Mouse (Mus musculus): ENCODE measurements around the gene Nrd1. TPM values are rescaled to one million over a fixed set of nuclear protein-coding genes. Genes with fewer than 3 reads are reported as not detected.

Gene Nrd1
- polyA plus RNA-seq, 1 experiment: 199 TPM

DNA sequence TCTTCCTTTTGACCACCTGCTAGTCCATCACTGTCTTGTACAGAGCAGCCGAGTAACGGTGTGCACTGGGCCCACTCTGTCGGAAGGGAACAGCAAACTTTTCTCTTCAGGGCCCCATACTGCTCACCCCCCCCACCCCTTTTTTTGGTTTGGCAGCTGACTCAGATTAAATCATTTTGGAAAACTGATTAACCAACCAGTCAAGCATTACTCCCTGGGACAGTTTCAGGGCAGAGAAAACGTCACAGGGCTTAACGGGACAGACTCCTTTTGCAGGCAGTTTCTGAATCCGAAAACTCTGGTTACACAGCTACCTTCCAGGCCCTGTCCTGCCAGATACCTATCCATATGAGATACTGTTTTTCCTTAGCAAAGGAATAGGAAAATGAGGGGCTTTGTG, 64.5 kb downstream of the Nrd1 start:
- Histone ChIP-seq H3K27me3 (ENCODE audit: control insufficient read depth, insufficient read depth, low read length, poor library complexity, severe bottlenecking) (no peaks in the 10 kb centered on the region), H3K36me3 (ENCODE audit: control insufficient read depth, insufficient read depth, low read length, poor library complexity, severe bottlenecking) (peaks cover 31% of the 10 kb centered on the region), H3K9me3 (replicated peaks; ENCODE audit: control insufficient read depth, insufficient read depth, low read length, poor library complexity, severe bottlenecking) (no peaks in the 10 kb centered on the region), H3K4me3 (ENCODE audit: low read depth, low read length) (no peak overlapping the region), H3K4me1 (ENCODE audit: control insufficient read depth, insufficient read depth, low read length) (no peaks in the 10 kb centered on the region), H3K9ac (ENCODE audit: low read depth, poor library complexity, severe bottlenecking) (no peak overlapping the region), H3K27ac (ENCODE audit: insufficient read depth, low read length) (no peak overlapping the region)
- TF ChIP-seq POLR2A (IDR thresholded peaks at IDR 0.05; ENCODE audit: insufficient read depth, low read length) (no peak), CTCF (IDR thresholded peaks at IDR 0.05; ENCODE audit: low read depth, low read length) (no peak), EP300 (IDR thresholded peaks at IDR 0.05; ENCODE audit: insufficient read depth, low read depth, low read length) (no peak)

DNA sequence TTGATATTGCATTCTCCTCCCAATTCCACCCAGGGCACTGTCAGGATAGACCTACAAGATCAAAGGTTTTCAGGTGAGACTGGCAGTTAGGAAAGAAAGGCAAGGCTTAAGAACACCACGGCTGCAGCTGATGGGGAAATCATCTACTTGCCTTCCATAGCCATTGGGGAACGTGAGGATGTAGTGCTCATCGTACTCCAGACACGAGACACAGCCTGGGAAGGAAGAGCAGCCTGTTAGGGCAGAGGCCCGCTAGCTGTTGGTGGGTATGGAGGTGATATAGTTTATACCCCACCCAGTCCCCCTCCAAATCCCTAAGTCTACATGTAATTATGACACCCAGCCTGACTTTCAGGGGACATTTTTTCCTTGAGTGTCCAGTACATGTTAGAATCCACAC, 65.3 kb downstream of the Nrd1 start:
- TF ChIP-seq POLR2A (IDR thresholded peaks at IDR 0.05; ENCODE audit: insufficient read depth, low read length) (no peak), EP300 (IDR thresholded peaks at IDR 0.05; ENCODE audit: insufficient read depth, low read depth, low read length) (no peak), CTCF (IDR thresholded peaks at IDR 0.05; ENCODE audit: low read depth, low read length) (no peak)
- Histone ChIP-seq H3K27ac (ENCODE audit: insufficient read depth, low read length) (no peak overlapping the region), H3K27me3 (ENCODE audit: control insufficient read depth, insufficient read depth, low read length, poor library complexity, severe bottlenecking) (no peaks in the 10 kb centered on the region), H3K36me3 (ENCODE audit: control insufficient read depth, insufficient read depth, low read length, poor library complexity, severe bottlenecking) (peaks cover 25% of the 10 kb centered on the region), H3K9ac (ENCODE audit: low read depth, poor library complexity, severe bottlenecking) (no peak overlapping the region), H3K4me1 (ENCODE audit: control insufficient read depth, insufficient read depth, low read length) (no peaks in the 10 kb centered on the region), H3K9me3 (replicated peaks; ENCODE audit: control insufficient read depth, insufficient read depth, low read length, poor library complexity, severe bottlenecking) (no peaks in the 10 kb centered on the region), H3K4me3 (ENCODE audit: low read depth, low read length) (no peak overlapping the region)

GRCm38 (mm10) chr4:109072891-109073290, 72.4 kb downstream of the Nrd1 start:
- Histone ChIP-seq H3K27me3 (ENCODE audit: control insufficient read depth, insufficient read depth, low read length, poor library complexity, severe bottlenecking) (no peaks in the 10 kb centered on the region), H3K4me3 (ENCODE audit: low read depth, low read length) (peak overlapping the region; percentile 20), H3K27ac (ENCODE audit: insufficient read depth, low read length) (peak overlapping the region; percentile 31; the same call in 1 of the 2 replicates), H3K9ac (ENCODE audit: low read depth, poor library complexity, severe bottlenecking) (no peak overlapping the region), H3K36me3 (ENCODE audit: control insufficient read depth, insufficient read depth, low read length, poor library complexity, severe bottlenecking) (no peaks in the 10 kb centered on the region), H3K4me1 (ENCODE audit: control insufficient read depth, insufficient read depth, low read length) (peaks cover 3% of the 10 kb centered on the region), H3K9me3 (replicated peaks; ENCODE audit: control insufficient read depth, insufficient read depth, low read length, poor library complexity, severe bottlenecking) (no peaks in the 10 kb centered on the region)
- TF ChIP-seq CTCF (IDR thresholded peaks at IDR 0.05; ENCODE audit: low read depth, low read length) (no peak), POLR2A (IDR thresholded peaks at IDR 0.05; ENCODE audit: insufficient read depth, low read length) (no peak), EP300 (IDR thresholded peaks at IDR 0.05; ENCODE audit: insufficient read depth, low read depth, low read length) (no peak)

- no peak for TF ChIP-seq POLR2A (IDR thresholded peaks at IDR 0.05; ENCODE audit: insufficient read depth, low read length)
- TF ChIP-seq EP300 (IDR thresholded peaks at IDR 0.05; ENCODE audit: insufficient read depth, low read depth, low read length): peak; percentile 33; the same call in 1 of the 2 replicates
- TF ChIP-seq CTCF (IDR thresholded peaks at IDR 0.05; ENCODE audit: low read depth, low read length): no peak
- H3K36me3 ChIP-seq (ENCODE audit: control insufficient read depth, insufficient read depth, low read length, poor library complexity, severe bottlenecking): no peaks in the 10 kb centered on the region
- no peaks in the 10 kb centered on the region for H3K27me3 ChIP-seq (ENCODE audit: control insufficient read depth, insufficient read depth, low read length, poor library complexity, severe bottlenecking)
- no peak overlapping the region for H3K9ac ChIP-seq (ENCODE audit: low read depth, poor library complexity, severe bottlenecking)
- H3K27ac ChIP-seq (ENCODE audit: insufficient read depth, low read length): peak overlapping the region; percentile 31; the same call in 1 of the 2 replicates
- no peaks in the 10 kb centered on the region for H3K9me3 ChIP-seq (replicated peaks; ENCODE audit: control insufficient read depth, insufficient read depth, low read length, poor library complexity, severe bottlenecking)
- H3K4me3 ChIP-seq (ENCODE audit: low read depth, low read length): no peak overlapping the region
- peaks cover 3% of the 10 kb centered on the region for H3K4me1 ChIP-seq (ENCODE audit: control insufficient read depth, insufficient read depth, low read length)
These were observed 72.8 kb downstream of the Nrd1 start for GRCm38 (mm10) chr4:109073296-109073695.

DNA sequence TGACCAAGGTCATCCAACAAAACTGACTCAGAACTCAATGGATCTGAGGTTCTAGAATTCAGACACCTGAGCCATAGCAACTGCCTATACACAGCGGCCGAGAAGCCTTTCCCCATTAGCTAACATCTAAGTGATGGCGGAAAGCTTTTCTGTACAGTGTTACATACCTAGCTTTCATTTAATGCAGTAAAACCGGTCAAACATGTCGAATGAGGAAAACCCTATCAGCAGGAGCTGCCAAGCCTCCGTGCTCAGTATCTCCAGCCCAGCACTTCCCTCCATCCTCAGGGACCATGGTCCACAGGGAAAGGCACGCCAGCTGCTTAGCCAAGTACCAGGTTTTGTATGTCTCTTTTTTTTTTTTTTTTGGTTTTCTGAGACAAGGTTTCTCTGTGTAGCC, 78.5 kb downstream of the Nrd1 start:
- TF ChIP-seq EP300 (IDR thresholded peaks at IDR 0.05; ENCODE audit: insufficient read depth, low read depth, low read length): no peak
- TF ChIP-seq POLR2A (IDR thresholded peaks at IDR 0.05; ENCODE audit: insufficient read depth, low read length): no peak
- H3K4me1 ChIP-seq (ENCODE audit: control insufficient read depth, insufficient read depth, low read length): no peaks in the 10 kb centered on the region
- H3K9ac ChIP-seq (ENCODE audit: low read depth, poor library complexity, severe bottlenecking): no peak overlapping the region
- H3K4me3 ChIP-seq (ENCODE audit: low read depth, low read length): no peak overlapping the region
- H3K27ac ChIP-seq (ENCODE audit: insufficient read depth, low read length): no peak overlapping the region
- H3K27me3 ChIP-seq (ENCODE audit: control insufficient read depth, insufficient read depth, low read length, poor library complexity, severe bottlenecking): no peaks in the 10 kb centered on the region
- no peaks in the 10 kb centered on the region for H3K36me3 ChIP-seq (ENCODE audit: control insufficient read depth, insufficient read depth, low read length, poor library complexity, severe bottlenecking)
- no peaks in the 10 kb centered on the region for H3K9me3 ChIP-seq (replicated peaks; ENCODE audit: control insufficient read depth, insufficient read depth, low read length, poor library complexity, severe bottlenecking)

DNA sequence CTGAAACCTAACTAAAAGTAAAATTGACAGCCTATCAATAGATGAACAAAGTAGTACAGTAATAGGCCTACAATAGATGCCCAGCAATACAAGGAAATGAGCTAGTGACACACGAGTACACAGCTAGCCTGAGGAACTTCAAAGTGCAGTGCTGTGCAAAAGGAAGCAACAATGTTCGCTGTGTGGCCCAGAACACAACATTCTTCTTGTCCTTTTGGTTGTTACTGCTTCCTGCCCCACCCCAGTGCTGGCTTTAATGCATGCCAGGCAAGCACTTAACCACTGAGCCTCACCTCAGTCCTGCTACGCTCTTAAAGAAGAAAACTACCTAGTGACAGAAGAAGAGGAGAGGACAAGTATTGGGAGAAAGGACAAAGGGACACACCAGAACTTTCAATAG, 79.2 kb downstream of the Nrd1 start:
- Histone ChIP-seq H3K9me3 (replicated peaks; ENCODE audit: control insufficient read depth, insufficient read depth, low read length, poor library complexity, severe bottlenecking) (no peaks in the 10 kb centered on the region), H3K36me3 (ENCODE audit: control insufficient read depth, insufficient read depth, low read length, poor library complexity, severe bottlenecking) (no peaks in the 10 kb centered on the region)

More for the DNA sequence above, 79.2 kb downstream of the Nrd1 start:
- H3K27ac ChIP-seq (ENCODE audit: insufficient read depth, low read length): no peak overlapping the region
- no peak overlapping the region for H3K4me3 ChIP-seq (ENCODE audit: low read depth, low read length)
- TF ChIP-seq EP300 (IDR thresholded peaks at IDR 0.05; ENCODE audit: insufficient read depth, low read depth, low read length) (no peak), CTCF (IDR thresholded peaks at IDR 0.05; ENCODE audit: low read depth, low read length) (no peak), POLR2A (IDR thresholded peaks at IDR 0.05; ENCODE audit: insufficient read depth, low read length) (no peak)
- no peak overlapping the region for H3K9ac ChIP-seq (ENCODE audit: low read depth, poor library complexity, severe bottlenecking)
- H3K4me1 ChIP-seq (ENCODE audit: control insufficient read depth, insufficient read depth, low read length): no peaks in the 10 kb centered on the region
- no peaks in the 10 kb centered on the region for H3K27me3 ChIP-seq (ENCODE audit: control insufficient read depth, insufficient read depth, low read length, poor library complexity, severe bottlenecking)
